Mouse (Mus musculus) B cell, adult 67 days (primary cell): ENCODE data around the gene Tmem63b. TPM values are rescaled to one million over a fixed set of nuclear protein-coding genes. Genes with fewer than 3 reads are reported as not detected.

Experiments used
- total RNA-seq, 2 experiments: library from RNA; stranded (reverse); gene quantifications; 4 replicates each; pipeline ENCODE4 v1.2.4; 2023

Tmem63b gene
- total RNA-seq = 10 to 100 TPM; 28.6 to 30.6 TPM

GRCm38 (mm10) chr17:45686716-45687115 is at the start of gene Tmem63b:
TSS of gene Tmem63b (minus strand) at chr17:45686905.

GRCm38 (mm10) chr17:45733735-45734301 is 47.1 kb upstream of the Tmem63b start, which contains the start of gene 1600014C23Rik:
TSS of gene 1600014C23Rik (minus strand) at chr17:45733844.

GRCm38 (mm10) chr17:45686093-45686619 is 549 bp downstream of the Tmem63b start, which contains the start of gene Mrpl14:
TSS of gene Mrpl14 (plus strand) at chr17:45686322.

GRCm38 (mm10) chr17:45659225-45659624 is 27.5 kb downstream of the Tmem63b start, which contains the start of gene Capn11:
TSS of gene Capn11 (minus strand) at chr17:45659325.

Other genes with a start within 250 kb of the Tmem63b start
- gene Spats1, start 211.5 kb downstream of the Tmem63b start, total RNA-seq = not detected
- 10 to 100 TPM; 18.6 to 22.1 TPM for gene Aars2, start 180.1 kb downstream of the Tmem63b start, total RNA-seq
- gene Tcte1, start 163.5 kb downstream of the Tmem63b start, total RNA-seq = not detected
- under 1 TPM; 0.33 to 0.38 TPM for gene Tmem151b, start 137.2 kb downstream of the Tmem63b start, total RNA-seq
- gene Nfkbie, start 131.2 kb downstream of the Tmem63b start, total RNA-seq = 100 to 1,000 TPM; 139 to 141 TPM
- gene Slc35b2, start 123.0 kb downstream of the Tmem63b start, total RNA-seq = 10 to 100 TPM; 51.3 to 57.0 TPM
- gene Hsp90ab1, start 113.6 kb downstream of the Tmem63b start, total RNA-seq = 1,000 to 10,000 TPM in 1 of 2 experiments, 100 to 1,000 TPM in 1; 986 to 1,178 TPM
- 10 to 100 TPM; 21.9 to 22.2 TPM for gene Slc29a1, start 87.3 kb downstream of the Tmem63b start, total RNA-seq
- not detected for gene Mymx, start 84.8 kb downstream of the Tmem63b start, total RNA-seq
- under 1 TPM in 1 of 2 experiments, not detected in 1; 0.46 TPM for gene Capn11, start 27.6 kb downstream of the Tmem63b start, total RNA-seq
- 10 to 100 TPM; 26.0 to 29.3 TPM for gene Mrpl14, start 583 bp downstream of the Tmem63b start, total RNA-seq
- gene 1600014C23Rik, start 46.9 kb upstream of the Tmem63b start, total RNA-seq = not detected